Mouse (Mus musculus) G1E-ER4 (cell line): ENCODE results near the gene Nenf. TPM values are rescaled to one million over a fixed set of nuclear protein-coding genes. Genes with fewer than 3 reads are reported as not detected.

Source experiments
- GATA1 ChIP-seq: IDR thresholded peaks from one replicate; pipeline ENCODE4 v1.8.0; 2012; ENCODE audit warnings: low read length, inconsistent platforms
- polyA plus RNA-seq: library from polyadenylated mRNA; stranded (reverse); fragments of >175 nt; gene quantifications from 2 replicates; pipeline ENCODE4 v1.2.3, GENCODE M21; 2012

The Nenf gene
- polyA plus RNA-seq, 1 experiment = 73.3 TPM

DNA sequence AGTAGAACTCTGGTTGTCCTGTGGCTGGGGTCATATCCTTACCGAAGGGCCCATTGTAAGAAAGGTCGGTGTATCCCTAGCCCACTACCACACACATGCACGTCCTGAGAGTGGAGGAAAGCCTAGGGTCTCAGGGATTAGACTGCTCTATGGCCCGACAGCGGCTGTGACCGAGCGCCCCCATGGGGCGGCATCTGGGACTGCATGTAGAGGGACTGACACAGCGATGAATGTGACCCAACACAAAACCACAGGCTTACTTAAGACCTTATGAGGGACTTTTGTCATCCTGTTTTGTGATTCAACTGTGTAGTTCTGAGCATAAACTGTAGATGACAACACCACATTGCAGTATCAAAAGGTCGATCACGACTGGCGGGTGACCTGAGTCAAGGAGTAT is 42.5 kb downstream of the Nenf start:
- TF ChIP-seq GATA1 = no peak

DNA sequence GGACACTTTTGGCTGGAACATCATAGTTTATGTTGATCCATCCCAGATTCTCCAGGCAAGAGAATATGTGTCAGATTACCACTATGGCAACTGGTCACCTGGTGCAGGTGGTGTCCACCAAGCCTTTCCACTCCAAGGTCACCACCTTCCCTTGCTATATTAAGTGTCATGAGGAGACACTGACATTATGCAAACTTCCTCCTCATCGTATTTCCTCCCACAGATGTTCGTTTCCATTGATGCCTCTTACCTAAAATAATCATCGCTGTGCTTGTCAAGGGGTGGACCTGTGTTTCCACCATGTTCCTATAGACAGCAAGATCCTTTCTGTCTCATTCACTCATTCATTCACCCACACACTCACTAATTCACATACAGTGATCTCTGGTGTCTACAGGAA is 45.3 kb downstream of the Nenf start:
- no peak for TF ChIP-seq GATA1

DNA sequence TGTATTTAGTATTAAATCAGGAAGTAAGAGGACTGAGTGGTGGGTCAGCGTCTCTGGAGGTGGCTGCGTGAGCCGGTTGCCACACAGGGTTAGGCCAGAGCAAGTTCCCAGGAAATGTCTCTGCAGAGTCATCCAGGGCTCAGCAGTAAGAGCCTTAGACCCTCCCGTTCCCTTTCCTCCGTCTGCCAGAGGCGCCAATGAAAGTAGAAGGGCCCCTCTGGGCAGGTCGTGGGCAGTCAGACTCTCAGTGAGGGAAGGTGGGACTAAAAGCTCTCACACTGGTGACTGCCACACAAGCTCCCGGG is 48.4 kb downstream of the Nenf start:
- TF ChIP-seq GATA1 = no peak

DNA sequence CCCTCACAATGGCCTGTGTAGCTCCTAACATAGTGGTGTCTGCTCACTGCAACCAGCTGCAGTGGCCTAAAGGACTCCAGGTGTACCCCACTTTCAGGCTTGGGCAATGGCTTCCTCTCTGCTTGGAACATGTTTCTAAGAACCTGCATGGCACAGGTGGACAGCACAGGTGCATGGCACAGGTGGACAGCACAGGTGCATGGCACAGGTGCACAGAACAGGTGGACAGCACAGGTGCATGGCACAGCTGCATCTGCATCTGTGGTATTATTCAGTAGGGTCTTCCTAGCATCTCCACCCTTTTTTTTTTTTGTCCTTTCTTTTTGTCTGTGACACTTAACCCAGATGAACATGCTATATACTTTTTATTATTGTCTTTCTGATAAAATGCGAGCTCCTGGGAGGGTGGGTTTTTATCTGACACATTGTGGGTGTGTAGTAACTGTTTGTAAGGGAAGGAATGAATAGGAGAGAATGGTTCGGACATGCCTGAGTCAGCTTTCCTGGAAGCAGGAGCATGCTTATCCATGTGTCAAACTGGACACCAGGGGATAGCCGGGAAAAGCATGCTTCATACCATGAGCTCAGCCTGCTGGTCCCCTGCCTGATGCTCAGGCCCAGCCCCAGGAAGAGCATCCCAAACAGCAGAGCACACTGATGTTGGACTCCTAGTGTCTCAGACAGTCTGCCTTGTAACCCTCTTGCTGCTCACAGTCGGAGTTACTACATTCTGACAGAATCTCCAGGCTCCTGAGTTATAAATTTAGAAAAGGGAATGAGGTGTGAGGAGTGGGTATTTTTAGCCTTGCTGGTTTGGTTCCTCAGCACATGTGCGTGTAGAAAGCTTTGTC is 49.0 kb downstream of the Nenf start:
- TF ChIP-seq GATA1 = no peak

DNA sequence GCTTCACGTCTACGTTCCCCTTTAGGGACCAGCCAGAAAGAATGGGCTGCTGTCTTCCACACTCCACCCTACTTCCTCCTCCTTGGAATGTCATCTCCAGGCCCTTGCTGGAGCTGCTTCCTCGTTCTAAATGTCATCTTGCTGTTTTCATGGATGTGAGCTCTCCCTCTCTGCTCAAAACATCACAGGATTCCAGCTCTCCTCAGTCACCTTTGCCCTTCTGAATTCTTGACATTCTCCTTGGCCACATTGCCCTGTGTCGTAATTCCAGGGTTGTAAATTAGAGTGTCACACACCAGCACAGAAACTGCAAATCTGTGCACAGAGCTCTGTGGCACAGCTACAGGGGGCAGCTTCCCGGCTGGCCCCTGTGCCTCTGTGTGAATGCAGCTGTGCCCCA is 50.1 kb downstream of the Nenf start:
- no peak for TF ChIP-seq GATA1

DNA sequence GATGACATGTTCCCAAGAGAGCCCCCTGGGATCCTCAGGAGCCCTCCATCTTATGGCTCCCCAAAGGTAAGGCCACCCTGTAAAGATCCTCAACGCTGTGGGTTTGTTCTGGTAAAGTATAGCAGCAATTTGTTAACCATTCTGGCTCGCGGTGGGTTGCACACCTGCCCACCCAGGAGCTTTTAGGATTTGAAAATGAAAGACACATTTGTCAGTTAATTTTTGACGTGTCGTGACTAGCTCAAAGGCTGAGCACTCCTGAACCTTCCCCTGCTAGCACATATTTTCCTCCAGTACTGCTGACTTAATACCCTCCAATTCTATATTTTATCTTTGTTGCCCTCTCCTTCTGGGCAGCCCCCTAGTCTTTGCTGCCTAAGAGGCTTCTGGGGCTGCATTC is 50.8 kb downstream of the Nenf start:
- no peak for TF ChIP-seq GATA1

DNA sequence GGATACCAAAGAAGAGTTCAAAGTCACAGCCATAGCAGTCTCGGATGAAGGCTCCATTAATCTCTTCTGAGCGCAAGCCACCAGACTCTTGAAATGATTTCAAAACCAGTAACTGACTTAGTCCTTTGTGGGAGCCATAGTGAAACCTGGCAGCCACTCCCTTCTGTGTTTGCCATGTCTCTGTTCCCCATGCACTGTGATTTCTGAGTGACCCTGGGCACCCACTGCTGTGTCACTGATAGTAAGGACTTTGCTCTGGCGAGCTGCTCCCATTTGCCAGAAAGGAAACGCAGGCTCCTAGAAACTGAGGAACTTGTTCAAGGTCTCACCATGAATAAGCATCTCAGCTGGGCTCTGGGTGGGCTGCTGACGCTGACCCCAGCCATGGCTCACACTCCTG is 54.5 kb downstream of the Nenf start:
- no peak for TF ChIP-seq GATA1

DNA sequence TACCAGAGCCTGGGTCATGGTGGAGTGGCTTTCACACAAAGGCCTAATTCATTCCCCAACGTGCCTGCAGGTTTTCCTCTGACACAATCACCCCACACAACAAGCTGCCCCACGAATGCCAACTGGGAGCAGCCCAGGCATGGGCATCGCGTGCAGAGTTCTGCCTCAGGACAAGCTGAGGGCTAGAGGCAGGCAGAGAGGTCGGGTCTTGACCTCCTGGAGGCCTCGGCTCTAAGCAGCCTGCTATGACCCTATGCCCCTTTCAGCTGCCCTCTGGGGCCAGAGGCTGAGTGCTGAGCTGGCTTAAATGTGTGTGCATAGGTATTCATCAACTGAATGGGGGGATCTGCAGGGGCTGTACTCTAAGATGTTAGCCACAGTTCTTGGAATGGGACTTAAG is 56.1 kb downstream of the Nenf start:
- TF ChIP-seq GATA1 = no peak

DNA sequence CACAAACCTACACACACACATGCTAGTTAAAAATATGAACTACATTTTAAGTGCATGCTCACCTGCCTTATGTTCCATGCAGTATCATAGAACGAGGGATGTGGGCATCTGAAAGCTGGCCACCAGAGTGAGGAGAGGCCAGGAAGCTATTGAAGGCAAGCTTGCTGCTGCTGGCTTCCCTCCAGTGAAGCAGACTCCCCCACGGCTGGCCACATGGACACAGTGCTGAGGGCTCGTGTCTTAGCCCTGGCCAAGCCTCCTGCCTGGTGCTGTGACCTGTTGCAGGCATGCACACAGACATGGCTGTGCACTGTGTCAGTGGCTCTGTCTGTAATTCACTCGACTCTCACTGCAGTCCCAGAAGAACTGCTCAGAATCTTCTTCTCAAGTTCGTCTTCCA is 58.3 kb downstream of the Nenf start:
- TF ChIP-seq GATA1 = no peak

DNA sequence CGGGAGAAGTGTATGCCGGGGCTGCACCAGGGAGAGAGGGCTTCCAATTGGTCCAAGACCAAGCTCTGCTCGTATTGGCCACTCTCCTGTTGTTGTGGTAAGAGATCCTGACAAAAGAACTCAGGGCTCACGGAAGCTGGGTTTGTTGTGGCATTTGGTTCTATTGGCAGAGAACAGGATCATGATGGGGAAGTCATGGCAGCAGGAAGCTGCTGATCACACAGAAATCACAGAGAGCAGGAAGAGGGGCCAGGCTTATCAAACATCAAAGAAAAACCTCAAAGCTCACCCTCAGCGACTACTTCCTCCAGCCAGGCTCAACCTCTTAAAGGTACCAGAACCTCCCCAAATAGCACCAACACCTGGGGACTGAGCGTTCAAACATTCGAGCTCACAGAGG is 58.9 kb downstream of the Nenf start:
- no peak for TF ChIP-seq GATA1

DNA sequence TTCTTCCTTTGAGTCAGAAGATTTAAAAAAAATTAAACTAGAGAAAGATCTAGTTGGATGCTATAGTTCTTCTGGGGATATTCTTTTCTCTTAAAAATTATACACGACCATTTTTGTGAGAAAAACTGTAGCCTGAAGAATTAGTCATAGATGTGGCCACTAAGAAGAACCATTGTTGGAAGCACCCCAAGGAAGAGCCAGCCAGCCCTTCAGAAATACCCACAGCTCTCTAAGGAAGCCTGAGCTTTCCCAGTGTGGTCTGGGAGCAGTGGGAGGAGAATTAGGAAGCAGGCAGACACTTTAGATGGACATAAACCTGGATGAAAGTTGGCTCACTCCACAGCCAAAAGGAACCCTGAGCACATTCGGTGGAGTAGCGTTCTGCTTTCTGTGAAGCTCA is 59.5 kb downstream of the Nenf start:
- TF ChIP-seq GATA1 = no peak

DNA sequence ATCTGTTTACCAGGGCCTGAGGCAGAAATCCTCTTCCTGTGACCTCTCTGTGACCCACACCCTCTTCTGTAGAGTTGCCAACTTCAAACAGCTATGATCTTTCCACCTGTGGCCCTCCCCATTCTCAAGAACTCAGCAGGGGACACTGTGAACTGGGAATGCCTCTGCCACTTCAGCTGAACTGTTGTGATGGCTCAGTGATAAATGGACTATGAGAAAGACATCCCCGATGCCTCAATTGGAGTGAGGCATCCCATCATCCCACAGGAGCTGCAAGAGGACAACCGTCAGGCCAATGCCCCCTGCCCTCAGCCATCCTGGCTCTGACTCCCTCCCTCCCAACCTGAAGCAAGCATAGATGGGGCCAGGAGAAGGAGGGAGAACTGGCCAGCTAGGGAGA is 60.0 kb downstream of the Nenf start:
- no peak for TF ChIP-seq GATA1

DNA sequence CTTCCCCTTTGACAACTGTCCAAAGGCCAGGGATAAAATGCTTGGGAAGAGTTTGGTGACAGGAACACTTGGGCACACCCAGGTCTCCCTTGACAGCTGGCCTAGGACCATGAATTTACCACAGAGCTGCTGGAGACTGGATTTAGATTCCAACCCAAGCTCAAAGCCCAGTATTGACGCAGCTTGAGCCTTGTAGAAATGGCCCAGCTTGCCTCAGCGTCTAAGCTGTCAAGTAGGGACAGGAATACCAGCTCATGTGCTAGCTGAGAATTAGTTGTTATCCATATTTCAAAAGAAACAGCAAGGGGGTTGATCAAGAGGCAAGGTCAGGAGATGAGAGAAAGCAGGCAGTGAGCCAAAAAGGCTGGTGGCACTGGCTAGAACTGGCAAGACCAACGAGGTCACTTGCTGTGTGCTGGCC is 60.6 kb downstream of the Nenf start:
- no peak for TF ChIP-seq GATA1

Other genes starting within 250 kb of the Nenf start
- 0.15 and 0.26 TPM in 2 replicates for gene Batf3, start 220.3 kb downstream of the Nenf start, polyA plus RNA-seq
- gene Fam71a, start 153.4 kb downstream of the Nenf start, polyA plus RNA-seq = not detected in 2 replicates
- 0.03 TPM in 1 of 2 replicates, not detected in the other for gene Atf3, start 100.2 kb downstream of the Nenf start, polyA plus RNA-seq
- 3.1 and 3.4 TPM in 2 replicates for gene Tmem206, start 7.7 kb upstream of the Nenf start, polyA plus RNA-seq
- 55.9 and 68.0 TPM in 2 replicates for gene Ppp2r5a, start 85.1 kb upstream of the Nenf start, polyA plus RNA-seq